Mouse (Mus musculus) lung, postnatal 0 days (tissue): ENCODE results near the gene Mrpl14.

Experiments used
- CTCF ChIP-seq: IDR thresholded peaks from 2 replicates; pipeline ENCODE4 v1.5.1; 2016; ENCODE audit warnings: antibody characterized with exemption, mild to moderate bottlenecking
- EP300 ChIP-seq: IDR thresholded peaks from 2 replicates; pipeline ENCODE4 v1.6.1; 2016; ENCODE audit warnings: antibody characterized with exemption, mild to moderate bottlenecking, control low read depth

DNA sequence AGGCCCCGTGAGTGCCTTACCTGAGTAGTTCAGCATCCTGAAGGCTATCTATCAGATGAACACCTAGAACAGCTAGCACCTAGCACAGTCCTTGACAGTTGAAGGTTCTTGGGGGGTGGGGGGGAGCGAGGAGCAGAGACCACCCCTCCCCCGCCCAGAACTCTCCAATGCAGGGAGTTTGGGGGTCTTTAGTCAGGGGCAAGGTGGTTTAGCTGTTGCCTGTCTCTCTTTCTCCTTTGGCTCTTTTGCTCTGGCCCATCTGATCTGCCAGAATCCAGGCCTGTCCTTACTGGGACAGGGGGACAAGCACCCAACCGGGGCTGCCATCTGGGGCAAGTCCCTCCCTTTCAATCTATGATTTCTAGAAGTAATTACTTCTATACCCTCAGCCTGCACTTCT lies 26.9 kb upstream of the Mrpl14 start, which contains the start of gene Capn11:
- TF ChIP-seq CTCF (no peak), EP300 (no peak)
